Mouse (Mus musculus): ENCODE measurements around the gene Galnt6.
"Not testable (repeated sequence)": the region's sequence is repeated elsewhere in the genome, so short reads cannot be mapped to it uniquely, and the experiment has no call there.

Galnt6 gene

GRCm38 (mm10) chr15:100729281-100729985, at the start of gene Galnt6:
Gene Galnt6, minus strand, starts transcription at chr15:100729376.
- no peak for DNase-seq (ENCODE audit: low spot score)

- DNase-seq (ENCODE audit: low spot score), result no peak
Observed at GRCm38 (mm10) chr15:100777020-100778016, 48.1 kb upstream of the Galnt6 start.

GRCm38 (mm10) chr15:100776424-100776823, 47.2 kb upstream of the Galnt6 start:
- no peak for DNase-seq (ENCODE audit: low spot score)

GRCm38 (mm10) chr15:100775189-100776166, 46.3 kb upstream of the Galnt6 start:
- no peak for DNase-seq (ENCODE audit: low spot score)

GRCm38 (mm10) chr15:100773859-100774258, 44.7 kb upstream of the Galnt6 start:
- DNase-seq (ENCODE audit: low spot score), result not testable (repeated sequence)

- DNase-seq (ENCODE audit: low spot score), result no peak
Observed at GRCm38 (mm10) chr15:100772685-100773084, 43.5 kb upstream of the Galnt6 start.

GRCm38 (mm10) chr15:100770338-100770737, 41.2 kb upstream of the Galnt6 start:
- DNase-seq (ENCODE audit: low spot score), result no peak

GRCm38 (mm10) chr15:100769023-100769422, 39.8 kb upstream of the Galnt6 start:
- DNase-seq (ENCODE audit: low spot score), result not testable (repeated sequence)

GRCm38 (mm10) chr15:100767851-100768250, 38.7 kb upstream of the Galnt6 start:
- no peak for DNase-seq (ENCODE audit: low spot score)

GRCm38 (mm10) chr15:100766826-100767225, 37.6 kb upstream of the Galnt6 start:
- no peak for DNase-seq (ENCODE audit: low spot score)

GRCm38 (mm10) chr15:100764163-100764951, 35.2 kb upstream of the Galnt6 start:
- DNase-seq (ENCODE audit: low spot score), result no peak

GRCm38 (mm10) chr15:100762649-100763048, 33.5 kb upstream of the Galnt6 start:
- DNase-seq (ENCODE audit: low spot score), result no peak

GRCm38 (mm10) chr15:100761419-100762185, 32.4 kb upstream of the Galnt6 start, which contains the start of gene Slc4a8:
Gene Slc4a8, plus strand, starts transcription at chr15:100761747.
- no peak for DNase-seq (ENCODE audit: low spot score)

GRCm38 (mm10) chr15:100761036-100761418, 31.9 kb upstream of the Galnt6 start:
- no peak for DNase-seq (ENCODE audit: low spot score)

GRCm38 (mm10) chr15:100759286-100759685, 30.1 kb upstream of the Galnt6 start:
- DNase-seq (ENCODE audit: low spot score), result no peak

GRCm38 (mm10) chr15:100757527-100757978, 28.4 kb upstream of the Galnt6 start:
- DNase-seq (ENCODE audit: low spot score), result peak; percentile 70

- no peak for DNase-seq (ENCODE audit: low spot score)
Observed at GRCm38 (mm10) chr15:100755881-100756624, 26.9 kb upstream of the Galnt6 start.

- DNase-seq (ENCODE audit: low spot score), result no peak
Observed at GRCm38 (mm10) chr15:100755498-100755859, 26.3 kb upstream of the Galnt6 start.

GRCm38 (mm10) chr15:100754805-100755497, 25.8 kb upstream of the Galnt6 start:
- DNase-seq (ENCODE audit: low spot score), result no peak
